In genomic region chr9:46511307-46511706, GRCm38 (mm10) we compare ENCODE assay signal across 10 mouse cellular contexts.
A peak's percentile ranks its signal among the peaks of the same experiment; 100 is the strongest.
DNase-seq lines count a peak whose midpoint lies in the region; ATAC-seq and TF ChIP-seq lines count a peak whose summit lies in the region.
"Had no signal": no experiment of that assay in that cellular context is flagged by ENCODE, and none has a peak within 500 bp of the region (broad histone marks: within the 10 kb centered on the region; RNA-seq: fewer than 3 reads in every experiment).

No protein-coding gene starts in this region.

- H3K9ac ChIP-seq in hindbrain, embryonic 11.5 days (ENCODE audit: low read depth, low read length) = no peak overlapping the region
- no peak overlapping the region for H3K9ac ChIP-seq in hindbrain, embryonic 12.5 days
- H3K9ac ChIP-seq in CH12.LX (ENCODE audit: insufficient read depth, low read depth) = no peak overlapping the region
- H3K9ac ChIP-seq: liver, embryonic 13.5 days had no signal

- 0 out of 4 replicates have a peak, but pooled peaks of 1 of the 2 experiments have one; percentile 12 for TF ChIP-seq CTCF in CH12.LX (conservative IDR thresholded peaks at IDR 0.05 in 1 of 2, IDR thresholded peaks at IDR 0.05 in 1 of 2; ENCODE audit: low read depth in 2 of 2, low read length in 2 of 2)

- no peak overlapping the region for H3K4me3 ChIP-seq in hindbrain, embryonic 11.5 days (ENCODE audit: low read depth, low read length)
- no peak overlapping the region for H3K4me3 ChIP-seq in hindbrain, embryonic 12.5 days
- H3K4me3 ChIP-seq in CH12.LX (replicated peaks in 1 of 3; ENCODE audit: low read depth in 2 of 3, low read length in 2 of 3, poor library complexity in 1 of 3) = no peak overlapping the region
- H3K4me3 ChIP-seq: liver, embryonic 13.5 days had no signal

- no peak overlapping the region for H3K4me2 ChIP-seq in hindbrain, embryonic 11.5 days (replicated peaks; ENCODE audit: low read depth, low read length)
- H3K4me2 ChIP-seq in hindbrain, embryonic 12.5 days (replicated peaks) = no peak overlapping the region
- no peak overlapping the region for H3K4me2 ChIP-seq in CH12.LX (ENCODE audit: insufficient read depth, low read depth, poor library complexity, severe bottlenecking)
- H3K4me2 ChIP-seq: liver, embryonic 13.5 days had no signal

- TF ChIP-seq RAD21 in CH12.LX (IDR thresholded peaks at IDR 0.05; ENCODE audit: low read depth, low read length) = peak; percentile 4

- H3K79me2 ChIP-seq in CH12.LX (replicated peaks; ENCODE audit: control insufficient read depth, extremely low read depth, insufficient read depth, poor library complexity, severe bottlenecking) = no peaks in the 10 kb centered on the region

- no peaks in the 10 kb centered on the region for H3K36me3 ChIP-seq in hindbrain, embryonic 11.5 days (ENCODE audit: control insufficient read depth, insufficient read depth, low read length)
- H3K36me3 ChIP-seq in hindbrain, embryonic 12.5 days = no peaks in the 10 kb centered on the region
- H3K36me3 ChIP-seq in CH12.LX (replicated peaks in 1 of 2; ENCODE audit: control insufficient read depth in 1 of 2, insufficient read depth in 1 of 2, low read length in 1 of 2) = no peaks in the 10 kb centered on the region
- H3K36me3 ChIP-seq: liver, embryonic 13.5 days had no signal

- dilution Hi-C loops in CH12.LX (cut with MboI; ENCODE audit: extremely low pct_ligation_motif_present, extremely low pct_unique_long_range_greater_than_20kb, low sequenced_read_pairs) = no loop called here

- TF ChIP-seq EP300 in CH12.LX (IDR thresholded peaks at IDR 0.05; ENCODE audit: low read length) = no peak

- no peaks in the 10 kb centered on the region for H3K4me1 ChIP-seq in hindbrain, embryonic 11.5 days (replicated peaks; ENCODE audit: control insufficient read depth, insufficient read depth, low read length)
- peaks cover 10% of the 10 kb centered on the region for H3K4me1 ChIP-seq in hindbrain, embryonic 12.5 days
- H3K4me1 ChIP-seq in CH12.LX (ENCODE audit: control insufficient read depth in 1 of 2, insufficient read depth in 2 of 2) = 0 out of 4 replicates have a peak, but pooled peaks cover 0 to 6% of the 10 kb centered on the region in 2 experiments
- H3K4me1 ChIP-seq: liver, embryonic 13.5 days had no signal

- ATAC-seq in hindbrain, embryonic 11.5 days (ENCODE audit: low FRiP score) = no peak
- no peak for ATAC-seq in hindbrain, embryonic 12.5 days (ENCODE audit: low FRiP score)
- no peak for ATAC-seq in monocyte, adult 5-6 weeks (replicated peaks; ENCODE audit: insufficient number of reproducible peaks, low FRiP score, low TSS enrichment, poor library complexity, severe bottlenecking)

- WGBS in hindbrain, embryonic 11.5 days = 56% methylated on average over 6 of the region's 6 CpGs
- 48% methylated on average over 6 of the region's 6 CpGs for WGBS in hindbrain, embryonic 12.5 days

- H3K9me3 ChIP-seq in hindbrain, embryonic 11.5 days (ENCODE audit: control insufficient read depth, low read length) = no peaks in the 10 kb centered on the region
- H3K9me3 ChIP-seq in hindbrain, embryonic 12.5 days (replicated peaks) = no peaks in the 10 kb centered on the region
- peaks cover 11% of the 10 kb centered on the region for H3K9me3 ChIP-seq in CH12.LX (replicated peaks; ENCODE audit: low read length)

- DNase-seq in hindbrain, embryonic 11.5 days (ENCODE audit: low spot score) = peak; percentile 25
- DNase-seq in CH12.LX (ENCODE audit: extremely low read depth) = no peak
- DNase-seq in brain, adult 2 months (ENCODE audit: low read depth, low spot score) = peak; percentile 58
- DNase-seq in layer of hippocampus, postnatal 10 days (ENCODE audit: low spot score in 2 of 2) = peak; percentile 46 to 60
- DNase-seq in gastrocnemius, postnatal 14 days = no peak
- DNase-seq: adrenal gland, adult 2 months; cerebellum, adult 8-10 months; liver, embryonic 13.5 days had no signal

- in situ Hi-C loops in CH12.LX (cut with MboI; ENCODE audit: low pct_ligation_motif_present, low pct_unique_long_range_greater_than_20kb, low sequenced_read_pairs) = no loop called here

- TF ChIP-seq POLR2A in CH12.LX (IDR thresholded peaks at IDR 0.05; ENCODE audit: low read depth, low read length) = no peak

- H3K27ac ChIP-seq in hindbrain, embryonic 11.5 days (ENCODE audit: low read depth, low read length) = no peak overlapping the region
- no peak overlapping the region for H3K27ac ChIP-seq in hindbrain, embryonic 12.5 days
- no peak overlapping the region for H3K27ac ChIP-seq in CH12.LX (ENCODE audit: insufficient read depth, low read depth)
- H3K27ac ChIP-seq: liver, embryonic 13.5 days had no signal

- intact Hi-C loops in gastrocnemius, postnatal 14 days (cut with DNase I; ENCODE audit: low total_unique reads) = no loop called here

- H3K27me3 ChIP-seq in hindbrain, embryonic 11.5 days (ENCODE audit: control insufficient read depth, insufficient read depth, low read length) = no peaks in the 10 kb centered on the region
- 0 out of 2 replicates have a peak, but pooled peaks cover 7% of the 10 kb centered on the region for H3K27me3 ChIP-seq in hindbrain, embryonic 12.5 days
- peaks cover 64% of the 10 kb centered on the region for H3K27me3 ChIP-seq in CH12.LX (replicated peaks)
- H3K27me3 ChIP-seq: liver, embryonic 13.5 days had no signal

TF ChIP-seq in CH12.LX, 34 proteins besides CTCF, POLR2A, EP300 and RAD21:
- TF ChIP-seq NELFE (IDR thresholded peaks at IDR 0.05; ENCODE audit: low read depth, low read length) (no peak), ZMIZ1 (IDR thresholded peaks at IDR 0.05; ENCODE audit: low read depth, low read length) (no peak), ELF1 (IDR thresholded peaks at IDR 0.05; ENCODE audit: low read depth, low read length) (no peak), GABPA (IDR thresholded peaks at IDR 0.05; ENCODE audit: insufficient replicate concordance, low read depth, low read length) (no peak), E2F4 (IDR thresholded peaks at IDR 0.05; ENCODE audit: insufficient replicate concordance, low read depth, low read length) (no peak)
TF ChIP-seq in CH12.LX: peak in this region for 0.

Comparison
In these comparisons a context has a peak if more than half of its experiments do, and no peak if none do; other contexts are left out.
1. DNase-seq: peak in hindbrain, embryonic 11.5 days (single experiment), brain, adult 2 months (single experiment) and layer of hippocampus, postnatal 10 days (2 of 2); none in CH12.LX (single experiment) and gastrocnemius, postnatal 14 days (single experiment).